Mouse (Mus musculus) cerebral cortex, adult 2 months (tissue): ENCODE data around the gene Fbxl3.

ENCODE experiments used
- WGBS: fragments of 180-500 bp; shearing (Covaris S2); methylation state at CpG from one replicate; pipeline ENCODE4 v1.1.7; 2018; 5-methylcytosine and 5-hydroxymethylcytosine counted together

The Fbxl3 gene

DNA sequence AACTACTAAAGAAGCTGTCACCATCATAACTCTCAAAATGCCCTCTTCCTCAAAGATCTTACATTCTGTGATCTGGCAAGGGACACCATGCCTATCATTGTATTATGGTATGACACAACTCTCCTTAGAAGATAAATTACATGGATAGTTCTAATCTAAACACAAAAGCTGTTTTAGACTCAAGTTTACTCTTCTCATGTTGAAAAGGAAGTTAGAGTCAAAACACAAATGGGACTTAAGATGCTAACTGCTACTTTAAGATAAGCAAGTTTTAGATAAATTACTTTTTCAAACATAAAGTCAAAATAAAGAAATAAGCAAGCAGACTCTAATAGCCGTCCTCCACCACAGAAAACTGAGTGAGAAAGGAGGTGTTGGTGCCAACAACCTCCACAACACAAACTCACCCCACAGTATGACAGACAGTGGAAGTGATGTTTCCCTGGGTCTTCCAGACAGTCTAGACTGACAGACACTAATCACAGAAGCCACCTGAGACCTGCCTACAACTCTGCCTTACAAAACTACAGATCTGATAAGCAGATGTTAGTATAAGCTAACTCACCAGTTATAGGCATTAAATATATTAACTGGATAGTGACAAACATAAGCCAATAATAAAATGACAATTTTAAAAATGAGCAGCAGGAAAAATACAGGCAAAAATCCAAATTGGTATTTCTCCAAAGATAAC, 13.4 kb downstream of the Fbxl3 start:
- WGBS: 38% methylated on average over 1 of the region's 1 CpGs

DNA sequence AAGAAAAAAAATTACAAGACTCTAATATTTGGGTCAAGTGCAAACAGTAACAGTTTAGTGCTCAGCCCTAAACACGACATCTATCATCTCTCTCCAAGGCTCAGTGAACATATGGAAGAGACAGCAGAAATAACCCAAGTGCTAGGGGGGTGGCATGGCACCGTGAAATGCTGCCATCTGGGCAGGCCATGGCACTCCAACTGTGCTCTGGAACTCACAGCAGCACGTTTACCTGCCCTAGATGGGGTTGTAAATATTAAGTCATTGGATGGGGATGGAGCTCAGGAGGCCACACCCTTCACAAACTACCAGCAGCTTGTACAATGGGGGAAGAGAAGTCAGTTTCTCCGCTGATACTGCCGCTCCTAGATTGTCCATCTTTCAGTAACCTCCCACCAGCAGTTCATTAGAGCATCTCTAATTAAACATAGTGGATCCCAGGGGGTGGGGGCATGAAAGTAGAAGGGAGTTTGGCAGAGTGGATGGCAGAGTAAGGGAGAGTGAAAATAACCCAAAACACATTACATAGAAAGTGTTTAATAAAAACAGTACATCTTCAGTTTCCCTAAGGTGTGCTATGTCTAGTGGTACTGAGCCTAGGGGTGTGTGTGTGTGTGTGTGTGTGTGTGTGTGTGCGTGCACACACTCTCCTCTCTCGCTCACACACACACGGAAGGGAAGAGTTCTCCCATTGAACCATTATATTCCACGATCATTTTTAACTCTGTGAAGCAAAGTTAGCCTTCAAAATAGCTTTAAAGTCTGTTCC, 20.0 kb downstream of the Fbxl3 start:
- 51% methylated on average over 9 of the region's 9 CpGs for WGBS

DNA sequence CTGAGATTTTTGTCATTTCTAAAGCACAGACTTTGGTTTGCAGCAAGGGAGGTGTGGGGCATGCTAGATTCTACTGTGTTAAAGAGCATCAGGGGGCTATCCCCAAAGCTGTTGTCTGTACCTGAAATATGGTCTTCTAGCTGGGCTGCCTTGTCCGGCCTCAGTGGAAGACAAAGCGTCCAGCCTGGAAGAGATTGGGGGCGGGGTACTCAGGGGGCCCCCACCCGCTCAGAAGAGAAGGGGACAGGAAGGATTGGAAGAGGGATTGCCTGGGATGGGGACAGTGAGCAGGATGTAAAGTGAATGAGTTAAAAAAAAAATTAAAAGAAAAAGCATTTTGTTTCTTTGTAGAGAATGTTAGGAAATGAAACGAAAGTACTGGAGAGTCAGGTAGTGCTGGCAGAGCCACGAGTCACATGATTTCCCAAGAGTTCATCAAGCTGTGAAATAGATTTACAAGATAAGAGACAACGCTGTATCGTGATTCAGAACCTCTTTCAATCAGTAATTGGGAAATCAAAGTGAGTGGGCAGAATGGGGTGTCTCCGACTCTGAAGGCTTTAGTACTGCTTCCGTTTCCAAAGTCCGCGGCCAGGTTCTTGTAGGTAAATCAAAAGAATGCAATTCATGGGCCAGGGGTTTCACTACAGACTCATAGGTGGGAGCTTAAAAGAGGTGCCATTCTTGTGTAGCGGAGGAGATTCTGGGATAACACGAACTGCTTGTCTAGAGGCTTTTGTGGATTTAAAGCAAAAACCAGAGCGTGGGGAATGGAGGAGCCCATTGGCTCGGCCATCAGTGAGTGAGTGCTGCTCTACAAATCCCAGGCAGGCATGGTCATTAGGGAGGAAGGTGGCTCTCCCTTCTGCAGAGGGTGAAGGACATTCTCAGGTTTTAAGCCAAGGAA, 21.1 kb downstream of the Fbxl3 start:
- WGBS: 69% methylated on average over 16 of the region's 16 CpGs

DNA sequence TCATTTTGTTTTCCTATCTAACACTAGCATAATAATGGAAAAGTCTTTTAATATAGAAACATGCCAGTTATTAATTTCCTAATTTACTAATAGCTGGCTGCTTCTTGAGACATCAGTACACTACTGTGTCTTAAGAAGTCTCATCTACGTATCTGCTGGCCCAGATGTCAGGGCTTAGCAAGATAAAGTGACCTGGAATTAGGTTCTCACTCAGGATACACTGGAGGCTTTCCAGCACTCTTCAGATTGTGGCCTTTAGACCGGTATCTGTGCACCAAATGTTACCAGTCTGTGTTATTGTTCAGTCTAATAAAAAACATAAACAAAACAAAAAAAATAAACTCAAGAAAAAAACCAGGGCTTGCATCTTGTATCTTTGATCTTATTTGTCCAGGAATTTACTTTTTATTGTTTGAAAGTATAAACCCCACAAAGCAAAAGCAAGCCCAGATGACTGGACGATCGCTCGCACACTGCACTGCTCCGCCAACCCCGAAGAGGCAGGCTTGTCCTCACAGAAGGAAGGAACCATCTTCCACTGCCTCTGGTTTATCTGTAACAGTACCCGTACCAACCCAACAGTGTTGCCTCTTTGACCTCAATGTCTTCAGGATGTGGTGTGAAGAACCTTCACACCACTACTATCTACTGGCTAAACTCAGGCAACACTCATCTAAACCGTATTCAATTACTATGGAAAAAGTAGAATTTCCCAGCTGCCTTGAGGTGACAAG, 21.9 kb downstream of the Fbxl3 start:
- WGBS: 83% methylated on average over 9 of the region's 9 CpGs

DNA sequence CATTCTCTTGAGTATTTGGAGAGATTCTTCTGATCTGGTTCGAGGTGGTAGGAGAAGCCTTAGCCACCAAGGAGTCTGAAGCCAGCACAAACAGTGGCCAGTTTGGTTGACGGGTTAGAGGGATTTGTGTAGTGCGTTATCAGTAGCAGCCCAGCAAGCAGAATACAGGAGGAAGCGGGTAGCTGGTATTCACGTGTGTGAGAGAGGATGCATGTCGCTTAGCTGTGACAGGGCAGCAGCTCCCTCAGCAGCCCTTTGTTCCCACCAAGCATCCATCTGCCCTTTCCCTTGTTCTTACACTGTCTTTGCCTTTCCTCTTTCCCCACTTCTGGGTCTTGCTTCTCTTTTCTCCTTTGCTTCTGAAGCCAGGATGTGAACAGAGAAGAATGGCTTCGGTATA, 24.2 kb downstream of the Fbxl3 start:
- 85% methylated on average over 7 of the region's 7 CpGs for WGBS

DNA sequence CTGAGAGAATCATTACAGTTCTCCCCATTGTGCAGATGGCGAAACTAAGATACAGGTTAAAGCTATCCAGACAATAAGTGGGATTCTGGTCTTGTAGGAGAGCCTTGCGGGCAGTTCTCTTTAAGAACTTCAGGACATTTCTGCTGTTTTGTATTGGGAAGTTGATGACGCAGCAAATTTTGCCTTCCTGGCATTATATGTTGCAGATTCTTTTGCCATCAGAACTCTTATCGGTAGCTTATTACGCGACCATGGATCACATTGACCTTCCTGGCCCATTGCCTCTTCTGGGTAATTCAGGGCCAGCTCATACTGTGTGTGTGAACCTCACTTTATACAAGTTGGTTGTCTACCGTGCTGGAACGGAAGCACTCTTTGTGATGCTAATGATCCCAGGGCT, 25.5 kb downstream of the Fbxl3 start:
- WGBS: 84% methylated on average over 8 of the region's 8 CpGs

DNA sequence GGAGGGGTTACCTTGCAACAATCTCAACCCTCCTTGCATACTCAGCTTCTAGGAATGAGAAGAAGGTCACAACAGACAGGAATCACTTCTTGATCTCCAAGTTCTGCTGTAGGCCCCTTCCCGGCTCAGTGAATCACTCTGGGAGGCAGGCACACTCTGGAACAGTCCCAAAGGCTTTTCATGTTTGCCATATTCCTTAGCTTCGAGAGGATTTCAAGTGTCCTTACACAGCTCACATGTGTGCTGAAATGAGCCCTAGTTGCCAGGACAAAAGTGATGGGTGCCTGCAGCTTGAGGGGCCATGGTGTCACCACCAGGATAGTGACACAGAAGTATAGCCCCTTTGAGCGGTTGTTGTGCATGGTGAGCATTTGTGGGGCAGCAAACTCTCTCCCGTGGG, 26.6 kb downstream of the Fbxl3 start:
- WGBS: 82% methylated on average over 4 of the region's 4 CpGs

DNA sequence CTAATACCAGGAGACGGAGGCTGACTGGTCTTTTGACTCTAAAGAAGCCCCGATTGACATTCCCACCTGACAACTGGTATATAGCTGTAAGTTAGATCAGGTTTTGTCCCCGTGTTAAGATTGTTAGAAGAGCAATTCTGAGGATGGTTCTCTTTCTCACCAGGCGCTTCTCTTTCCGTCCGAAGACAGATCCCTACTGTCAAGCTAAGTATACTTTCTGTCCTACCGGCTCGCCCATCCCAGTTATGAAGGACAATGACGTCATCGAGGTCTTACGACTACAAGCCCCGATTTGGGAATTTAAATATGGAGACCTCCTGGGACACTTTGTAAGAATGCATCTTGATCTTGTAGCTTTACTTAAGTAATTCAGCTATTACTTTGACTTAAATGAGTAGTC, 27.9 kb downstream of the Fbxl3 start:
- WGBS: 90% methylated on average over 12 of the region's 12 CpGs

DNA sequence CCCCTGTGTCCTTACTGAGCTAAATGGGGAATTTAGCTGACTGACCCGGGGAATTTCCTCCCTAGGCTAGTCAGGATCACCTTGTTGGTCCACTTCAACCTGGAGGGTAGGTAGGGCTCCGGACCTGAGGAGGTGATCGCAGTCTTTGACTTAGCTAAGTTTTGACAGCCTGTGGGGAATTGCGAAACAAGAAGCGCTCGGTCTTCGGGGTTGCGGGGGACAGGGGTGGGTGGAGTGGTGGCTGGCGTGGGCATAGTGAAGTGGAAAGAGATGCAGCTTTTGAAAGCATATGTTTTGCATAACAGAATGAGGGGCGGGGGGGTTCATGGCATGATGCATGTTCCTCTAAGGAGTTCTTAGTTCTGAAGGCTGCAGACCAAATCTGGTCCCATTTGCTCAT, 28.6 kb downstream of the Fbxl3 start:
- 3% methylated on average over 10 of the region's 10 CpGs for WGBS

DNA sequence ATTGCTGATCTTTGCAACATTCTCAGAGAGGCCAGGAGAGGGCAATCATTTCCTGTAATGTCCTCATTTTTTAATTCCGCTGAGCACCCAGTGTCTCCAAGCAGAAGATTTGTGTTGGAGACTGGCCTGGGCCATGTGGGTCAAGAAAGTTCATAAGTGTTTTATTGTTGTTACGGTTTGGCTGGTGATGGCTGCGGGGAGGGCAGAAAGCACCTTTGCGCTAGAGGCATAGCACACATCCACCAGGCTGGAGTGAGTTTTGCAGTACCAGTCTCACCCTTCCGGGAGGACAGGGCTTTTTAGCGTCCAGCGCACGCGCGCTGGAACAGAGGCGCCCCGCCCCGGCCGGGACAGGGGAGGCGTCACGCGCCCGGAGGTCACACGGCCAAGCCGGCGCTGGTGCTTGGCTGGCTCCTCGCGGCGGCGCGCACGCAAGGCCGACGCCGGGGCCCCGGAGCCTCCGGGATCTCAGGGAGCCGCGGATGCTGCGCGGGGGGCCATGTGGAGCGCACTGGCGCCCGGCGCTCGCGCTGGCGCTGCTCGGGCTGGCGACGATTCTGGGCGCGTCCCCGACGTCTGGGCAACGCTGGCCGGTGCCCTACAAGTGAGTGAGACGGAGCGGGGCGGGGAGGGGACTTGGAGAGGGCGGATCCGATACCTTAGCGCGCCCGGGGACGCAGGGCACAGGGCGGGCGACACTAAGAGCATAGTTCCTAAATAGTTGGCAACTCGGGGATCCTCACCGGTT, 29.3 kb downstream of the Fbxl3 start, which contains the start of gene Cln5:
Gene Cln5 (plus strand): TSS at position 353 of the 748 bp plus-strand sequence.
- WGBS: under 1% methylated on average over 65 of the region's 65 CpGs

DNA sequence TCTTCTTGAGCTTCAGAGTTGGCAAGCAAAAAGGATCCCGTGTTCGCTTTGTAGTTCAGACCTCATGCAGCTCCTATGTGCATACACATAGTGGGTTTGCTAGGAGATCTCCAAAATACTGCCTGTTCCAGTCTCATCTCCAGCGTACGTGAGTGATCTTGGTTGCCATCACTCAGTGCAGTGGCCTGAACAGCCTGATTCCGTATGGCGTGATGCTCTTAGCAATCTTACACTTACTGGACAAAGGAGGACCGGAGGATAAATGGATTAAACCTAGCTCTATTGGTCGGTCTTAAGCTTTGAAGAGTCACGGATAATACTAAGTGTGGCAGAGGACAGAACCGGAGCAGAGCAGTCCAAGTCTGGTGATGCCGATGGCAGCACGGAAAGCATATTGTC, 29.9 kb downstream of the Fbxl3 start:
- 8% methylated on average over 12 of the region's 12 CpGs for WGBS

DNA sequence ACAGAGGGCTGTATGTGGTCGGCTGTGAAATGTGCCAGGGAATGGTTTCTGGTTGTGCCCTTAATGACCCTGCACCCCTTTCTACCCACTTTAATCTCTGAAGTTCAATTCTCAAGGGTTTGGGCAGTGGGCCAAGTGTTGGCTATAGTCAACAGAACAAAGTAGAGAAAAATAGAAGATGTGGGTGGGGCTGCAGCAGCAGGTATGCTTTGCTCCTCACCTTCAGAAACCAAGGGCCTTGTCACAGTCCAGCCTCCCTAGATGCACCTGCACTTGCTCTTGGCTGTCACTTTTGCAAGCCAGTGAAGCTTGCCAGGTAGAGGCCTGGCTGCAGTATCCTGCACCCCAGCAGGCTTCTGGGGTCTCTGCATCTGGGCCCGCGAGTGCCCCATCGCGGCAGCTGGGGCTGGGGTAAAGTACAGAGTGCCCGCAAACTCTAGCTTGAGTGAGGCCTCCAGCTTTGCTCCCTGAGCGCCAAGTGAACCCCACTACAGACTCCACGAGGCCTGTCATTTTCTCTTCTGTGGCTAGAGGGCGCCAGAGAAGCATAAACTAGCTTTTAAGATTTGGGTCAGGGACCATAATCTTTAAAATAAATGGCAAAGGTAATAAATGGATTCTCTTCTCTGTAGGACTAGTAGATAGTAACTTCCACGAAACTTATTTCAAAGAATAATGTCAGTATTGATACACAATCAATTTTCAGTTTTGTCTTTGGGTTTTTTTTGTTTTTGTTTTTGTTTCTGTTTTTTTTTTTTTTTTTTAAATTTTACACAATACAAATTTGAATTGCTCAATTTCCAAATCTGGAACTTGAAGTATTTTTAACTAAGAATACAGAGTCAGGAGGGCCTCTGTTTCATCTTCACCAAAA, 33.8 kb downstream of the Fbxl3 start:
- 10% methylated on average over 10 of the region's 10 CpGs for WGBS

DNA sequence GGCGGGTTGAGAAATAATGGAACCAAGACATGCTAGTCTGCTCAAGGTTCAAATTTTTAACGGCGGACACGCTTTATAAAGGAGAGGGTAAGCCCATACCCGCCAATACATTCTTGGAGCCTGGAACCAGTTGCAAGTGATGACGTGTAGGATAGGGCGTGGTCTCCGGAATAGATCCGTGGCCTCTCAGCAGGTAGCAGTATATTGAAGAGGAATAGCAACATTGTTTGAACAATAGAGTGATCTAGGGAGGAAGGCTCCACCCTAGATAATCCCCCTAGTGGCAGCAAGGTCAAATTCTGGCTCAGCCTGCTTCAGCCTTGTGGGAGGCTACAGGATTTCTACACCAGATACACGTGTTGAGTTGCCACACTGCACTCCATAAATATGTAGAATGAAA, 39.9 kb downstream of the Fbxl3 start:
- 80% methylated on average over 10 of the region's 10 CpGs for WGBS

DNA sequence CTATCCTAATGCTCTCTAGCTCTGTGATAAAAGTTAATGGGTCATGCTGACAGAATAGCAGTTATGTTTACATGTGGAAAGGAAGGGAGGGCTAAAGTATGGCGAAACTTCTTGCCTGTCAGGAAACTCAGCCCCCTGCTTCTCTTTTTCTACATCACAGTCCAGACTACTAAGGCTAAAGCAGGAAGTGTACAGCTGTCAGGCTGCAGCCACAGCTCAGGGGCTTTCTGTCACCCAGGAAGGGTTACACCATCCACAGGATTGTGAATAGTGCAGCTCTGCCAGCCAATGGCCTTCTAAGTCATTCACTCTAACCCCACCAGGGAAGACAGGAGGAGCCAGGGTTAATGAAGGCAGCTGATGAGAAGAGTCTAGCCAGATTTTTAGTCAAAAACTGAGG, 40.4 kb downstream of the Fbxl3 start:
- WGBS: 85% methylated on average over 1 of the region's 1 CpGs

DNA sequence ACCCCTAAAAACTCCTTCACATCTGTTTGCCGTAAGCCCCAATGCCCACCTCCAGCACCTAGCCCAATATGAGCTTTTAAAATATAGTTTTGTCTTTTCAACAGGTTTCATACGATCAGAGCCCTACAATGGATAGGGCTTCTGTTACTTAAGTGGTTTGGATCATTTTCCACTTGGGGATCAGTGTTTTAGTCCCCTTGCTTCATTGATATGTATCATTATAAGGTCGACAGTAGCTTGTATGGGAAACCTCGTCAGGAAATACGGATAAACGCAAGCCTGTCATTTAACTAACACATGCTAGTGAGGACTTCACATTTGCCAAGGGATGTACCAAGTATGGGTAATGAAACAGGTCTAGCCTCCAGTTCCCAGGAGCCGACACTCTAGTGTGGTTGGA, 42.8 kb downstream of the Fbxl3 start:
- 95% methylated on average over 7 of the region's 7 CpGs for WGBS

DNA sequence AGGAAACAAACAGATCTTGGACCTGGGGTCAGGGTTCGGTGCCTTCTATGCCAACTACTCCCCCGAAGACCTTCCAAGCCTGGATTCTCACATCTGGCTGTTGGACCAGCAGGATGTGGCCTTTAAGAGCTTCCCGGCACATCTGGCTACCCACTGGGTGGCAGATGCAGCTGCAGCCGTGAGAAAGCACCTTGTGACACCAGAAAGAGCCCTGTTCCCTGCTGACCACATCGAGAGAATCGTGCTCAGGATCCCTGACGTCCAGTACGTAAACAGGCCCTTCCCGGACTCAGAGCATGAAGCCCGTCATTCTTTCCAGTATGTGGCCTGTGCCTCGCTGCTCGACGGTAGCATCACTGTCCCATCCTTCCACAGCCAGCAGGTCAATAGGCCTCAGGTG, 44.6 kb downstream of the Fbxl3 start:
- 87% methylated on average over 13 of the region's 13 CpGs for WGBS

DNA sequence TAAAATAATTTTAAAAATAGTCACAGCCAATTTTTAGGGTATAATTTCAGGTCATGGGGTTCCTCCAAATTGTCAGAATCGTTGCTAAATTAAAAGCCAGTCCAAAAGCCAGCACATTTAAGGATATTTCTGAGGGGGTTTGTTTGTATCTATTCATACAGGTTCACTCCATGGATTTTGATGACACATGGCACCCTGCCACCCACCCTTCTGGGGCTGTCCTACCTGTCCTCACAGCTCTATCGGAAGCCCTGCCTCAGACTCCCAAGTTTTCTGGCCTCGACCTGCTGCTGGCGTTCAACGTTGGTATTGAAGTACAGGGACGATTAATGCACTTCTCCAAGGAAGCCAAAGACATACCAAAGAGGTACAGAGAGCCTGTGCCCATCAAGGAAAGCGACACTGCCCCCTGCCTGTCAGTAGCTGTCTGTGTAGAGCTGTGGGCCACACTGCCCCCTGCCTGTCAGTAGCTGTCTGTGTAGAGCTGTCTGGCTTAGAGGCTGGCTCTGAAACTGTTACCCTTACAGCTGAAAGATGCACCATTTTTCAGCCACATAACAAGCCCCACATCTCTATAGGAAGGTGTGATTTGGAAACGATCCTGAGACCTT, 48.1 kb downstream of the Fbxl3 start:
- WGBS: 35% methylated on average over 8 of the region's 8 CpGs

DNA sequence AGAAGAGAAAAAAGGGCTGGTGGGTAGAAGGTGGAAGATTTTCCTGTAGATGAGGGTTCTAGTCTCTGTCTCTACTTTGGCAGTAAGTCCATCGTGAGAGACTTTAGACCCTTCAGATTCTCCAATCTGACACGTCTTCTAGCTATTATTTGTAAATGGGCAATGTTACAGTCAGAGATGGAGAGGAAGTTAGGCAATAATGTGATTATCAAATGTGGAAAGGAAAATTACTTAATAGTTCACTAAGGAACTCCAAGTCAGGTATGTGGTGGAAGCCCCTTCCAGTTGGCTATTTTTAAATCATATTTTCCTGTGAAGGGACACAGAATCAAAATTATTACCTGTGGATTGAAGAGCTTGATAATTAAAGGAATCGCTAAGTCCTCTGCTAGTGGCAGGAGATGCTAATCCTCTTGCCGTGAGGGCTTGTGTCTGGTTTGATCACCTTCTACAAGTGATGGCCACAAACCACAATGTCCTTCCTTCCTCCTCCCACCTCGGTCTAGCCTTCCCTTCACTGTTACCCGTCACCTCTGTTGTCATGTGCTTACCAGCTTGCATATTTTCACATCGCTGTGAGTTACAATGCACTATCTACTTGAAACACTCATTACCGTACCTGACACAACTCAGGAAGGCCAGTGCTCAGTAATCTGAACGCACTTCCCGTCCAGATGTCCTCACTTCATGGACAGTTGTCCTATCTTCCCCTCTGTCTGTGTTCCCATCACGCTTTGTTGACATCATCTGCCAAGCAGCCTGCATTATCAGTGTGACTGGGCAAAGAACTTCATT, 50.9 kb downstream of the Fbxl3 start:
- 88% methylated on average over 11 of the region's 11 CpGs for WGBS

DNA sequence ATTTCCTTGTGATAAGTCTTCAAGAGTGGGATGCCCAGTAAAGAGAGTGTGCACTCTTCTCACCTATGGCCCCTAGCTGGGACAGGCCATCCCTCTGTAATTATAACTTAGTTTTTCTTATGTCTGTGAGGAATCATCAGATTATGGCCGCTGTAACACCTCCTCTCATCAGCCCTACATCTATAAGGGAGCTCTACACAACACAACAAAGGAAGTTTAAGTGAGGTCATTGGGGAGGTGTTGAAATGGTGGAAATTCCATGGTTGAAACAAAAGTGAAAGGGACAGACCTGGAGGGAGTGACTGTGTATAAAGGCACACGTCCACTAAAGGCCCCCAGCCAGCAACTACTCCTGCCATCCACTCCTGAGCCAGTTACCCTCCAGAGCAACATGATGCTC, 52.7 kb downstream of the Fbxl3 start, which contains the start of gene Acod1:
Gene Acod1 (plus strand): TSS at position 301 of the 400 bp plus-strand sequence.
- 92% methylated on average over 2 of the region's 2 CpGs for WGBS
